Mouse (Mus musculus) brain, embryonic 14.5 days (tissue): Measurements from ENCODE around the gene Dusp27.
A peak's percentile ranks its signal among the peaks of the same experiment; 100 is the strongest.

ENCODE experiments used
- CTCF ChIP-seq: fragments of 200-500 bp; IDR thresholded peaks from 2 replicates; pipeline ENCODE4 v1.5.1; 2012; ENCODE audit warnings: inconsistent platforms, mild to moderate bottlenecking, moderate library complexity, borderline replicate concordance; ENCODE audit not compliant: insufficient read depth, insufficient read length; ENCODE audit errors: extremely low read depth
- POLR2A ChIP-seq: fragments of 200-500 bp; IDR thresholded peaks from 2 replicates; pipeline ENCODE4 v1.6.1; 2012; ENCODE audit warnings: mild to moderate bottlenecking, inconsistent platforms, borderline replicate concordance; ENCODE audit not compliant: poor library complexity, insufficient read depth, insufficient read length, severe bottlenecking; ENCODE audit errors: extremely low read depth

- TF ChIP-seq CTCF, result peak; percentile 96
- TF ChIP-seq POLR2A, result no peak
Observed at GRCm38 (mm10) chr1:166160569-166161445, 33.1 kb upstream of the Dusp27 start.
